Mouse (Mus musculus) erythroid progenitor cell, adult 5-6 weeks (primary cell): ENCODE results near the gene C2cd2. TPM values are rescaled to one million over a fixed set of nuclear protein-coding genes. Genes with fewer than 3 reads are reported as not detected.

ENCODE experiments used
- ATAC-seq: replicated peaks from 2 replicates; pipeline ENCODE4 v1.8.0; 2016; ENCODE audit warnings: moderate number of reproducible peaks, mild to moderate bottlenecking, moderate TSS enrichment, inconsistent platforms; ENCODE audit not compliant: poor library complexity, low FRiP score, severe bottlenecking
- total RNA-seq, 2 experiments: library from RNA; stranded (forward) in 1 of 2; stranded (reverse) in 1 of 2; fragments of 150-400 nt in 1 of 2; fragments of 186-747, 209-891 nt in 1 of 2; gene quantifications; 2 replicates each; pipeline versions ENCODE4 v1.2.3 to v1.2.4; 2015 to 2017; ENCODE audit warnings: low replicate concordance in 2 of 2

Gene C2cd2
- total RNA-seq, 2 experiments from 2014 or later = 13.0 to 26.6 TPM

DNA sequence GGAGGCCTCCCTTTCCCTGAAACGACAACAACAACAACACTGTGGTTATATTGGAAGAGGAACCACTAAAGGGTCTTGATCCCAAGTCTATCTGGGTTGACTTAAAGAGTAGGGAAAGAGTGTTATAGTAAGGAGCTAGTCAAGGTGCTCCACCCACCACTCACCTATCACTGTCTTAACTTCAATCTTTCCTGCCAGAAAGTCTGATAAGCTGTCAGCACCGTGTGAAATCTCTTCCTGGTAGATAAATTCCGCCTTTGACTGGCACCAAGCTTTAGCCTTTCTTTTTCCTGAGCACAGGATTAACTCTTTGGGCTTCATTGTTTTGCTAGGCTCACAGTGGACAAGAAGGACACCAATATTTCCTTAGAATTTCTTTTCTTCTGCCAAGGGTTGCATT, 58.4 kb downstream of the C2cd2 start:
- ATAC-seq = no peak

DNA sequence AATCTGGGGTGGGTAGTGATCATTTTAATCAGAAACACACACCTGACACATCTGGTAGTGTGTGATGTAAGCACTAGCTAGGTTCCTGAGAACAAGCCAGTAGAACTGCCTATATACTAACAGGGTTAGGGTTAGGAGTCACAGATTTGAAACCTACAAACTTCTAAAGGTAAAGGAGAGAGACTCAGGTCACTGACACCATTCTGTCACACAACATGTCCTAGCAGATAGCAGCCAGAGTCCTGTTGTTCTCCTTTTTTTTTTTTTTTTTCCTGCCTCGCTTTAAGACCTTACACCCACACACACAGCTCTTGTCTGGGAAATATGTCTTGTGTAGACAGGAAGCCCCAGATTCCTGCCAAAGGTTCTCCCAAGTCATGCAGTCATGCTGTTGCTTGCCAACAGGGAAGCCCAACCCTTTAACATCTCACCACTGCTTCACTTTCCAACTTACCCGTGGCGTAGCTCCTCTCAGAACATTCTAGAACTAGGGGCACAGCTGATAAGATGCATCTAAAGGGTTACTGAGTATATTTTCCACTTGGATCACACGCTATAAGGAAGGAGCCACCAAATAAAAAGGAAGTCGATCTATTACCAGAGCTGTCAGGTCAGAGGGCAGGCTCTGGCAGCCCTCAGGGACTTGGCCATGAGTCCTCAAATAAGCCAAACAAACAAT, 64.9 kb downstream of the C2cd2 start:
- ATAC-seq = no peak

DNA sequence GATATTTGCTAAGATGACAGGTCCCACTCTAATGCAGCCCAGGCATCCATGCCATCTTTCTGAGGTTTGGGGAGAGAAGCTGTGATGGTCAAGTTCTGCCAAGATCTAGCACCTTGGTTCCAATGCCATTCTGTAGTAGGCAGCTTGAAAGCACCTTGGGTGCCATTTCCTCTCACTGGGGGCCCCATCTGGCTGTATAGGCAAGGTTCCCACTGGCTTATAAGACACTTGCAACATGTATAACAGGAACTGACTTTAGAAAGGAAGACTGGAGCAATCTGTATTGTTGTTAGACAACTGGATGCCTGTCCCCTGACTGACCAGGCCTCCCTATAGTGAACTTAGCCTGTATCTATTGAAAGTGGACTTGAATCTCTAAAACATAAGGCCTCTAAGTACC, 74.6 kb downstream of the C2cd2 start:
- no peak for ATAC-seq

DNA sequence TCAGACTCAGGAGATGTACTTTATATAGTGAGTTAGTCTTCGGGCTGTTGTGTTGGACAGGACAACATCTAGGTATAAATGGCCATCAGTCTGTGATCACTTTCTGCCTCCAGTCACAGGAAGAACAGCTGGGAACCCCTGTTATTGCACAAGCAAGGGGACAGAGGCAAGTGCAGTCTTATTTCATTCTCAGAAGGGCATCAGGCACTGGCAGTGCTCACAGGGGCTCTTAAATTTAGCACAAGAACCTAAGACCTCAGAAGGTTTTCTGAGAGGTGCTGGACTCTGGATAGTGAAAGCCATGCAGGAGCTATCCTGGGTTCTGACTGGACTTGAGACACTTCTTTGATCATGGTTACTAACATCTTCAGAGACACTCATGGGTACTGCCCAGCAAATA, 78.7 kb downstream of the C2cd2 start:
- ATAC-seq = no peak

DNA sequence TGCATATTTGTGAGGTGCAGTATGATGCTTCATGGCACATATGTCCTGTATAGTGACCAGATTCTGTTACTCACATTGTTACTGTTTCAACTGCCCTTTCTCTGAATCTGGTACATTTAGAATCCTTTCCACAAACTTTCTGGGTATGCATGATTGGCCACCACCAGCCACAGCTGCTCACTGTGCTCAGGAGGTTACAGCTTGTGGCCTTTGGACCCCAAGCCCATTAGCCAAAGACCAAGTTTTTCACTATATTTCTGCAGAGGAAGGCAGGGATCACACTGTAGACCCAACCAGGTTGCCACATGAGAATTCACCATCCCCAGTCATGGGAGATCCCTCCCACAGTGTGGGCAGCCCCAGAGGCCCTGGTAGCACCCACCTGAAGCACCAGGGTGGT, 79.5 kb downstream of the C2cd2 start:
- ATAC-seq = no peak

DNA sequence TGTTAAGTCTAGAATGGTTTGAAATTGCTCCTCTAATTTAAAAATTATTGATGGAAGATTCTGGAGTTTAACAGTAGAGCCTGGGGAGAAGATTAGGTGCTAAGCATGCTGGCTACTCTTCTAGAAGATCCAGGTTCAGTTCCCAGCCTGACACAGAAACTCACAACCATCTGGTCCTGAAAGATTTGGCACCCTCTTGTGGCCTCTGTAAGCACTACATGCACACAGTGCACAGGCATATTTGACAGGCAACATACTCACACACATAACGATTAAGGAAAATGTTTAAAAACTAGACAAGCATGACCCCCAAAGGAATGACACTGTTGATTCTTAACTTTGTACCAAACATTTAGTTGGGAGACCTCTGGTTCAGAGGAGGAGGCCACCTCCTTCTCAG, 83.3 kb downstream of the C2cd2 start:
- peak; percentile 79 for ATAC-seq

DNA sequence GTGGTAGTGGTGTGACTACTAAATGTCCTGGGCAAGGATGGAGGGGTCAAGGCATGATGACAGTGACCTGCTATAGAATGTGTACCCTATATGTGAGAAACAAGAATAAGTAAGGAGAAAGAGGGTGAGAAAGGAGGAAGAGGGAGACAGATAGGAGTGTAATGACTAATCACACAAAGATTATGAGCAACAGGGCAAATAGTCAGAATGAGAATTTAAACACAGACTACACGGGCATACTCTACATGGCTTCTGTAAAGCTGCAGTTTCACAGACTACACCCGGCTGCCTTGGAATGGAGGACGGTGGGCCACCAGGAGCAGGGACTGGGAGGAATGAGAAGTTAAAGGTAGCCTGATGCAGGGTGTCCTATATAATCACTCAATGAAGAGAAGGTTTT, 84.9 kb downstream of the C2cd2 start:
- ATAC-seq = no peak

DNA sequence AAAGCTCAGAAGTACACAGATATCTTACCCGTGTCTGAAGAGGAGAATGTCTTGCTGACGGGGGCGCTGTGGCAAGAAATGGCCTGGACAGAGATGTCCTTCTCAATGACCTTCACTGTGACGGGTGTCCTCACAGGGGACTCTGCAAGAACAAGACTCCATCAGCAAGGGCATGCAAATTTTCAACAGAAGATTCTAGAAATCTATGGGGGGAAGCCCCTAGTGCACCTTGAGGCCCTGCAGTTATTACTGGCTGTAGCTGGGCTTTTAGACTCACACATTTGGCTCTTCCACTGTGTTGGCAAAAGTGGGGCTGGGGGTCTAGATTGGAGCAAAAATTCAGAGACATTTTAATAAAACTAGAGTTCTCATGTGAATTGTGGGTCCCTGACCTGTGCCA, 87.3 kb downstream of the C2cd2 start:
- no peak for ATAC-seq

DNA sequence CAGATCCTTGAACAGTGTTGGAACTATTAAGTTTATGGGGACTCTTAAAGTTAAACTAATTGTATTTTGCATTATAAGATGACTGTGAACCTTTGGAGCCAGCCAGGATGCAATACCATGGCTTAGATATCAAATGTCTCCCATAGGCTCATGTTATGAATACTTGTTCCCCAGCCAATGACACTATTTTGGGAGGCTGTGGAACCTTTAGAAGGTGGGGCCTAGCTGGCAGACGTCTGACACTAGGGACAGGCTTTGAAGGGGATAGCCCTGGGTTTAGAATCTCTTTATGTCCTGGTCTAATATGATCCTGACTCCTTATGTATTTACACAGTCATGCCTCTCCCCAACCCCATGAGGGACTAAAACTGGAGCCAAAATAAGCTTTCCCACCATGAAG, 88.0 kb downstream of the C2cd2 start:
- no peak for ATAC-seq

DNA sequence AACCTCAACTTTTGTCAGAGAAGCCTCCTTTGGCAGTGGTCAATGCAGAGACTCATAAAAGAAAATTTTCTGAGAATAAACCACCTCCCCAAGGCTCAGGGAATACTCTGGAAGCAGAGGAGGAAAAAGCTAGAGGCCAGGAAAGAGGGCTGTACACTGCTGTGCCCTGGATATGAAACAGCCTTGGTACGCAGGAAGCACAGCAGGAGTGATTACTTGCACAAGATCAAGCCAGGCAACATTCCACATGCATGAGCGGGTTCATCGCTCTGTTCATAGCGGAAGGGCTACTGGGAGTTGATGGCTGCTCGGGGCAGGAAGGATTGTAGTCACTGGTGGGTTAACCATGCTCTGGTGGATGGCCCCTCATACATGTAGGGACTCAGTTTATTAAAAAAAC, 89.7 kb downstream of the C2cd2 start:
- no peak for ATAC-seq

DNA sequence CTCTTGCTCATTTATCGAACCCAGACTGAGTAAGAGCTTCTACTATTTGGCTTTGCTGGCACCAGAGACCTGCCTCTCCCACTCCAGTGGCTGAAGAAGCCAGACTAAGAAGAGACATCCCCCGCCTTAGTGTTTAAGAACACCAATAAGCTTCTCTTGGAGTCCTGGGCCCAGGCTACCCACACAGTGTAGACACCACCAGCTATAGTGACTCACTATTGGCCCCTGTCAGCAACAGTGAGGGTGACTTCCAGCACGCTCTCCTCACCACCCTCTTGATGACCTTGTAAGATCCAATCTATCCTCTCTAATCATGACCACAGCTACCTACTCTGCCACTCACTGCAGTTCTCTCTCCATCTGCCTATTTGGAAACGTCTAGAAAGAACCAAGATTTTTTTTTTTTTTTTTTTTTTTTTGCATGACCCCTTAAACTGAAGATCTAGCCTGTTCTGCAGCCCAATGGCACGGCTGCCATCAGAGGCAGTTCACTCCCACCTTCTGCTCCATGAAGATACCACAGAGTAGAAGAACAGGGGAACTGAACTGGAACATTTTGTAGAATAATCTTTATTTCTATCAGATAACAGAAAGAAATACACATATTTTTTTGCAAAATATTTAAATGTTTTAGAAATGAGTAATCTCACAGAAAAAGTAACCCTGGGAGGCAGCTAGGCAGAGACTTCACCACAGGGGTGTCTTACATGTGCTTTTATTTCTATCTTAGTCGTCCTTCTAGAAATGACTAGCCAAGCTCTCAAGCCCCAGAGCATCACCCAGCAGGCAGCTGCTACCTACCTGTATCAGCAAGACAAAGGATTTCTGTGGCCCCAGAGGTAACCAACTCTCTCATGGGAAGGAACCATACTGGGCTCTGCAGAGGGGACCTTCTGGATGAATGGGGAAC, 93.0 kb downstream of the C2cd2 start:
- no peak for ATAC-seq

DNA sequence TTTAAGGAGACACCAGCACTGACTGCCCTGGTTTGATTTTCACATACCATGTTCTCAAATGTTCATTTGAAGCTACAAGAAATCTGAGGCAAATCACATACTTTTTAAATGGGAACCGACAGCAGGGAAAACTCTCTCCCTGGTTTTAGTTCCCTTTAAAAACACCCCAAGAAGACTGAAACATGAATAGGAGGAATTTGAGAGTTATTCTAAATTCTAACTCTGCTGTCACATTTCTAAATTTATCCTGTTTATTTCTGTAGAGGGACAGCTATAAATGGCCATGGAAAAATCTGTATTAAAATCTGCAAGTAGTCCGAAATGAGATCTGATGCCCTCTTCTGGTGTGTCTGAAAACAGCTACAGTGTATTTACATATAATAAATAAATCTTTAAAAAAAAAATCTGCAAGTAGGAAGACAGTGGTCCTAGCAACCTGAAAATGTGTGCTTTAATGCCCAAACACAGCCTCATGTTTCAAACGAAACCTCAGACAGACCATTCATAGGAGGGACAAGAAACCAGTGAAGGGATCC, 98.4 kb downstream of the C2cd2 start:
- no peak for ATAC-seq

DNA sequence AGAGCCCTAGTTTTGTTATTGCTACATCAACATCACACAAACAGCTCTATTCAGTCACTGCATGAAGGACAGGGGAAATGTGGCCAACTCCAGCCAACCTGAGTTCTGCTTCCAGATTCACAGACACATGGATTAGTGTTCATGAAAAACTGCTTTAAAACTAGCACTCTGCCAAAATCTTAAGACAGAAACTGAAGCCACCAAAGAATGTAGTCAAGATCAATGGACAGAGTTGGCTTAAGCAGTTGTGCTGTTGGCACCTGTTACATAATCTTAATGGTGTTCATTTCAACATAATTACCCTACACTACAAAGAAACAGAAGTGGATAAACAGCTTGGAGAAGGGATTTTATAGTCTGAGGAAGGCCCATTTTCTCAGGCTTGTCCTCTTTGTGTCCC, 106.3 kb downstream of the C2cd2 start:
- no peak for ATAC-seq

DNA sequence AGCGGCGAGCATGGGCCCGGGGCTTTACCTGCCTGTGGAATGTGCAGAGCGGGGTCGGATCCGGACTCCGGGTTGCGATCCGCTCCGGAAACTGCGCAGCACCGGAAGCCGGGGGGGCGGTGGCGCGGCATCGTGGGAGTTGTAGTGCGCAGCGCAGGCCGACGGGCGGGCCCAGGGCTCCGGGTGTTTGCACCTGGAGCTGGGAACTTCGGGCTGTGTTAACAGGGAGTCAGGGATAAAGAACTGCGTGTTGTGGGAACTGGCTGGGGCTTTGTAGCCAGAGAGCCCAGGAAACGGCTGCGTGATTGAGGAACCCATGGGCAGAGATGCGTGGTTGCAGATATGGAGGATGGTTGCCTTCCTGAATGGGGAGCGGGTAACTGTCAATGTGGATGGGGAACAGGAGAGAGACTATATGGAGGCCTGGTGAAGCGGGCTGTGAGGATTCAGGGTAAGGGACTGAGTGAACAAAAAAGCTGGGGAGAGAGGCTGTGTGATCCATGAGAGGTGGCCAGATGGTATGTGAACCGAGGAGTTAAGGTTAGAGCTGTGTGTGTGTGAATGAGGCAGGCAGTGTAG, 110.6 kb downstream of the C2cd2 start, which contains the start of gene Prdm15:
Gene Prdm15 (minus strand): TSS at position 110 of the 579 bp plus-strand sequence.
- peak; percentile 76 for ATAC-seq

DNA sequence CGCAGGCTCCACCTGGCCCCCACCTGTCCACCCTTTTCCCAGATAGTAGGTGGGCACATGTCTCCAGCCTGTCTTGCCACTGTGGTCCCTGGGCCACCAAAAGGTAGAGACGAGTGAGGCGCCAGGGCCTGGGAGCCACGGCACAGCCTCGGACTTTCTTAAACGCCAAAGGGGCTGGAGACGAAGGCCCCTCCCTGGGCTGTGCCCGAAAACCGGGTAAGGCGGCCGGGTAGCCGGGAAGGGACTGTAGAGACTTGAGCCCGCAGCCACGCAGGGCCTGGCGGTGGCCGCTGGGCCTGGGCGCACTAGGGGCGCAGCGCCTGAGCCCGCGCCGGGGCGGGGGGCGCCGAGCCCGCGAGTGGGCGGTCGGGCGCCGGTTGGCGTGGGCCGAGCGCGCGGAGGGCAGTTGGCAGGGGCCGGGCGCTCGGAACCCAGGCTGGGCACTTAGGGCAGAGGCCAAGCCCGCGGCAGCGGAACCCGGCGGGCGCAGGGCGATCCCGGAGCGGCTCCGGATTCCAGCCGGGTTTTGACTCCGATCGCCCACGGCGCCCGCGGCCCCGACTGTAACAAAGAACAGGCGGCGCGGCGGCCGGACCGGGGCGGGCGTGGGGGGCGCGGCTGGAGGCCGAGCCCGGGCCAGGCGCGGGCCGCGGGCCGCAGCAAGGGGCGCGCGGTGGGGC, 111.2 kb downstream of the C2cd2 start:
- peak; percentile 61 for ATAC-seq

DNA sequence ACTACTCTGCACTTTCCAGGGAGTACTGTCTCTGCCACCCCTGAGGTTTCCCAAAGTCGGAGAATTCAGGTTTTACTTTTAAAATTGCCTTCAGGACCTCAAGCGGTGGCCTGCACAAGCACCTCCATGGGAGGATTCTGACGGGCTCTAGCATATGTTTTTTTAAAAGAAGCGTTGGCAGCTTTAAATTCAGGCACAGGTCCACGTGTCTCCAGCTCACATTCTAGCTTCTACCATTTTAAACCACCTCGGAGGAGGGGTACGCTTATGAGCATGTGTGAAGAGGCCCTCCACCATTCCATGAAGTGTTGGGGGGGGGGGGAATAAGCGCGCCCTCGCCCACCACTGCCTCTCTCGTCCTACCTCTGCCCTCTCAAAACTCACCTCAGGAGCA, 111.7 kb downstream of the C2cd2 start:
- ATAC-seq = no peak

DNA sequence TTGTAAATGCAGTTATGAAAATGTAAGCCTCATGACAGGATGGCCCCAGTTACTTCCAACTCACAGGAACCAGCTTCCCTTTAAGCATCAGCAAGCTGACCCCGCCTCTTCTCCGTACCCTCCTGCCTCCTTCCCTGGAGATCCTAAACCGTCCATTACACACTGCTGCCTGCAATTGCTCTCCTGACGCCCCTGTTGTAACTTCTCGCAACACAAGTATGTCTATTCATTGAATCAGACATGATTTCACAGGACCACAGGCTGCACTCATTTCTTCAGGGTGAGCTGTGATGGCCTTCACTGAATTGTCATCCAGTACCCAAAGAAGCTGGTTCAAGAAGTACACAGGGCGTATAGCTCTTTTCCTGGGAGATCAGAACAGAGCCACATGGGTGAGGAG, 113.6 kb downstream of the C2cd2 start:
- ATAC-seq = no peak

DNA sequence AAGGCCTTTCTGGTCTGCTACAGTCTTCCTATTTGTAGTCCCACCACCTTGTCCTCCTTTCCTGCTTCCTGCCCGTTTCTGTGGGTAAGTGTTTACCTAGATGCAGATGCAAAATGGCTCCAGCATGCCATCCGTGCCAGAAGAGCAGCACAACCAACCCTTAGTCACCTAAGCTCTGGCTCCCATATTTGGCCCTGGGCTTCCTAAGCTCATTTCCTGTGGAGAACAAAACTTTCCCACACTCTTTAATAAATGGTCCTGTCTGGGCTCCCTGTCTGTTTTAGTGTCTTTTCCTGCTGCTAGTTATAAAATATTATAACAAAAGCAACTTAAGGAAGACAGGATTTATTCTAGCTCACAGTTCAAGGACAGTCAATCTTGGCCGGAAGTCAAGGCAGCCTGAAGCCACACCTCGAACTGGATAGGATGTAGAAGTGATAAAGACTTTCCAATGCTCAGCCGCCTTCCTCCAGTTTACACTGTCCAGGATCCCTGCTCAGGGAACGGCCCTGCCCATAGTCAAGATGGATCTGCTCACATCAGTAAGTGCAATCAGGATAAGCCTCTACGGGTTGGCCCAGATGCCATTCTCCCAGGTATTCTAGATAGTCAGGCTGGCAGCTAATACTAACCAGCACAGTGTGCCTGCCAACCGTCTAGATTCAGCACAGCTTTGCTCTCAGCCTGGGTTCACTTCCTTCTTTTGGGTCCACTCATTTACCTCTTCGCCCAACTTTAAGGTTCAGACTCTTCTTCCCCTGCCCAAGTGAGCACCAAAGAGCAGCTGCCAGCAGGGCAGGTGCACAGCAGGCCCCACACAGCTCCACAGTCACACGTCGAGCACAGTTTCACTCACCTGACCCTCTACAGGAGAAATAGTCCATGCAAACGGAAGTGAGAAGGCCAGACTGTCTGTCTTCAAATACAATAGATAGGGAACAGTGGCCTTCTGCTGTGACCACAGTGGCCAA, 117.1 kb downstream of the C2cd2 start:
- no peak for ATAC-seq

DNA sequence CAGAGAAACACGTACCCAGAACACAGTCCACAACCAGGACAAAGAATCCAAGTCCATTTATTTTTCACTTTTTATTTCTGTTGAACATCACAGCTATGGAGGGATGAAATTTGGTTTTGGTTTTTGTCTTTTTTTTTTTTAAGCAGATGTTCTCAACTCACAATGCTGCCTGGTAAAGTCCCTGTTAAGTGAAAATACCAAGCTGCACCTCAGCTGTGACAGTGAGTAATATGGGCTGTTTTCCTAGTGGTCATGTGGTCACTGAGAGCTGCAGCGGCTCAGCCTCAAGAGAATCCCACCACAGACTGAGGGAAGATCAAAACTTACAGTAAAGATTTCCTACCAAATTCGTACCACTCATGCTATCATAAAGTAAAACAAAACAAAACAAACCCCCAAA, 130.2 kb downstream of the C2cd2 start:
- no peak for ATAC-seq
